Mouse (Mus musculus): Measurements from ENCODE around the gene Adamts4. TPM values are rescaled to one million over a fixed set of nuclear protein-coding genes. Genes with fewer than 3 reads are reported as not detected.
"Not testable (repeated sequence)": the region's sequence is repeated elsewhere in the genome, so short reads cannot be mapped to it uniquely, and the experiment has no call there.

Gene Adamts4
- total and polyA plus RNA-seq, 3 experiments, result 0.04 to 0.25 (median 0.09) TPM

GRCm38 (mm10) chr1:171298226-171298625 is 48.0 kb downstream of the Adamts4 start:
- dilution Hi-C loops (cut with MboI; ENCODE audit: extremely low pct_ligation_motif_present, extremely low pct_unique_long_range_greater_than_20kb, low sequenced_read_pairs), result no loop called here

GRCm38 (mm10) chr1:171306157-171306556 is 55.9 kb downstream of the Adamts4 start:
- not testable (repeated sequence) for H3K27me3 ChIP-seq (replicated peaks); H3K27ac ChIP-seq (ENCODE audit: insufficient read depth, low read depth)

More at GRCm38 (mm10) chr1:171298226-171298625, 48.0 kb downstream of the Adamts4 start:
- peaks cover 0 to 9% of the 10 kb centered on the region in 2 experiments; a peak in 2 of 4 replicates for H3K4me1 ChIP-seq (ENCODE audit: control insufficient read depth in 1 of 2, insufficient read depth in 2 of 2)
- H3K4me2 ChIP-seq (ENCODE audit: insufficient read depth, low read depth, poor library complexity, severe bottlenecking), result no peak overlapping the region
- peaks cover 3% of the 10 kb centered on the region; the same call in 1 of the 2 replicates for H3K79me2 ChIP-seq (replicated peaks; ENCODE audit: control insufficient read depth, extremely low read depth, insufficient read depth, poor library complexity, severe bottlenecking)
- in situ Hi-C loops (cut with MboI; ENCODE audit: low pct_ligation_motif_present, low pct_unique_long_range_greater_than_20kb, low sequenced_read_pairs), result no loop called here
- no peak for DNase-seq (ENCODE audit: extremely low read depth)
- no peaks in the 10 kb centered on the region for H3K9me3 ChIP-seq (replicated peaks; ENCODE audit: low read length)
- TF ChIP-seq HCFC1 (IDR thresholded peaks at IDR 0.05; ENCODE audit: low read depth, low read length) (no peak), MAZ (IDR thresholded peaks at IDR 0.05; ENCODE audit: low read depth, low read length) (no peak), GABPA (IDR thresholded peaks at IDR 0.05; ENCODE audit: insufficient replicate concordance, low read depth, low read length) (no peak), BHLHE40 (IDR thresholded peaks at IDR 0.05; ENCODE audit: low read depth, low read length) (no peak)
- H3K4me3 ChIP-seq (replicated peaks in 1 of 3; ENCODE audit: low read depth in 2 of 3, low read length in 2 of 3, poor library complexity in 1 of 3), result no peak overlapping the region
- H3K27me3 ChIP-seq (replicated peaks), result no peaks in the 10 kb centered on the region
- H3K9ac ChIP-seq (ENCODE audit: insufficient read depth, low read depth), result no peak overlapping the region
- H3K36me3 ChIP-seq (replicated peaks in 1 of 2; ENCODE audit: control insufficient read depth in 1 of 2, insufficient read depth in 1 of 2, low read length in 1 of 2), result no peaks in the 10 kb centered on the region
- H3K27ac ChIP-seq (ENCODE audit: insufficient read depth, low read depth), result no peak overlapping the region

GRCm38 (mm10) chr1:171309321-171309720 is 59.1 kb downstream of the Adamts4 start:
- Histone ChIP-seq H3K27me3 (replicated peaks) (no peaks in the 10 kb centered on the region), H3K79me2 (replicated peaks; ENCODE audit: control insufficient read depth, extremely low read depth, insufficient read depth, poor library complexity, severe bottlenecking) (no peaks in the 10 kb centered on the region), H3K27ac (ENCODE audit: insufficient read depth, low read depth) (no peak overlapping the region), H3K4me2 (ENCODE audit: insufficient read depth, low read depth, poor library complexity, severe bottlenecking) (no peak overlapping the region), H3K4me3 (replicated peaks in 1 of 3; ENCODE audit: low read depth in 2 of 3, low read length in 2 of 3, poor library complexity in 1 of 3) (no peak overlapping the region), H3K9ac (ENCODE audit: insufficient read depth, low read depth) (no peak overlapping the region), H3K36me3 (replicated peaks in 1 of 2; ENCODE audit: control insufficient read depth in 1 of 2, insufficient read depth in 1 of 2, low read length in 1 of 2) (no peaks in the 10 kb centered on the region), H3K4me1 (ENCODE audit: control insufficient read depth in 1 of 2, insufficient read depth in 2 of 2) (no peaks in the 10 kb centered on the region), H3K9me3 (replicated peaks; ENCODE audit: low read length) (no peaks in the 10 kb centered on the region)
- TF ChIP-seq UBTF (IDR thresholded peaks at IDR 0.05; ENCODE audit: low read depth, low read length), result no peak
- TF ChIP-seq USF1 (IDR thresholded peaks at IDR 0.05; ENCODE audit: low read depth, low read length), result no peak
- TF ChIP-seq POLR2A (IDR thresholded peaks at IDR 0.05; ENCODE audit: low read depth, low read length), result no peak
- TF ChIP-seq POLR2AphosphoS2 (IDR thresholded peaks at IDR 0.05; ENCODE audit: low read depth, low read length), result no peak
- no peak for TF ChIP-seq ETS1 (conservative IDR thresholded peaks at IDR 0.05; ENCODE audit: low read depth, low read length)
- TF ChIP-seq MEF2A (IDR thresholded peaks at IDR 0.05; ENCODE audit: borderline replicate concordance, low read depth, low read length), result no peak
- TF ChIP-seq CHD1 (IDR thresholded peaks at IDR 0.05; ENCODE audit: low read depth, low read length), result no peak
- TF ChIP-seq TCF12 (IDR thresholded peaks at IDR 0.05; ENCODE audit: low read depth, low read length), result no peak
- TF ChIP-seq IRF4 (IDR thresholded peaks at IDR 0.05; ENCODE audit: low read depth, low read length), result no peak
- no peak for TF ChIP-seq ZKSCAN1 (IDR thresholded peaks at IDR 0.05; ENCODE audit: borderline replicate concordance, low read depth, low read length)
- TF ChIP-seq RAD21 (IDR thresholded peaks at IDR 0.05; ENCODE audit: low read depth, low read length), result no peak
- TF ChIP-seq GABPA (IDR thresholded peaks at IDR 0.05; ENCODE audit: insufficient replicate concordance, low read depth, low read length), result no peak
- TF ChIP-seq KAT2A (IDR thresholded peaks at IDR 0.05; ENCODE audit: insufficient replicate concordance, low read length), result no peak
- TF ChIP-seq SMC3 (IDR thresholded peaks at IDR 0.05; ENCODE audit: low read depth, low read length), result no peak
- no peak for TF ChIP-seq MAZ (IDR thresholded peaks at IDR 0.05; ENCODE audit: low read depth, low read length)
- TF ChIP-seq ZC3H11A (IDR thresholded peaks at IDR 0.05; ENCODE audit: low read depth, low read length), result no peak
- TF ChIP-seq E2F4 (IDR thresholded peaks at IDR 0.05; ENCODE audit: insufficient replicate concordance, low read depth, low read length), result no peak
- TF ChIP-seq ELF1 (IDR thresholded peaks at IDR 0.05; ENCODE audit: low read depth, low read length), result no peak
- no peak for TF ChIP-seq ZMIZ1 (IDR thresholded peaks at IDR 0.05; ENCODE audit: low read depth, low read length)
- no peak for TF ChIP-seq SIN3A (IDR thresholded peaks at IDR 0.05; ENCODE audit: low read length)
- in situ Hi-C loops (cut with MboI; ENCODE audit: low pct_ligation_motif_present, low pct_unique_long_range_greater_than_20kb, low sequenced_read_pairs) (no loop called here), dilution Hi-C loops (cut with MboI; ENCODE audit: extremely low pct_ligation_motif_present, extremely low pct_unique_long_range_greater_than_20kb, low sequenced_read_pairs) (no loop called here)
- DNase-seq (ENCODE audit: extremely low read depth), result no peak

More at GRCm38 (mm10) chr1:171306157-171306556, 55.9 kb downstream of the Adamts4 start:
- H3K9ac ChIP-seq (ENCODE audit: insufficient read depth, low read depth); H3K36me3 ChIP-seq (replicated peaks in 1 of 2; ENCODE audit: control insufficient read depth in 1 of 2, insufficient read depth in 1 of 2, low read length in 1 of 2); in situ Hi-C loops (cut with MboI; ENCODE audit: low pct_ligation_motif_present, low pct_unique_long_range_greater_than_20kb, low sequenced_read_pairs); H3K4me2 ChIP-seq (ENCODE audit: insufficient read depth, low read depth, poor library complexity, severe bottlenecking); H3K4me1 ChIP-seq (ENCODE audit: control insufficient read depth in 1 of 2, insufficient read depth in 2 of 2); H3K4me3 ChIP-seq (replicated peaks in 1 of 3; ENCODE audit: low read depth in 2 of 3, low read length in 2 of 3, poor library complexity in 1 of 3); H3K9me3 ChIP-seq (replicated peaks; ENCODE audit: low read length); DNase-seq (ENCODE audit: extremely low read depth); dilution Hi-C loops (cut with MboI; ENCODE audit: extremely low pct_ligation_motif_present, extremely low pct_unique_long_range_greater_than_20kb, low sequenced_read_pairs); H3K79me2 ChIP-seq (replicated peaks; ENCODE audit: control insufficient read depth, extremely low read depth, insufficient read depth, poor library complexity, severe bottlenecking): not testable (repeated sequence)
